Mouse (Mus musculus) heart, postnatal 10 days (tissue): ENCODE measurements around the gene Slc25a12. TPM values are rescaled to one million over a fixed set of nuclear protein-coding genes. Genes with fewer than 3 reads are reported as not detected.

Experiments
- DNase-seq, 2 experiments: peaks; one replicate each; pipeline ENCODE4 v3.0.0; 2021
- intact Hi-C: fragments of 180-260 bp; cut with DNase I; formaldehyde crosslinking; loops from one replicate; pipeline ENCODE4 v1.15.1; 2025
- total RNA-seq, 2 experiments: library from RNA; stranded (reverse); gene quantifications; 2 replicates each; pipeline ENCODE4 v1.2.3; 2021

Gene Slc25a12
- total RNA-seq, 2 experiments from 2014 or later, result 213 to 220 TPM

GRCm38 (mm10) chr2:71316116-71316789 is 51.3 kb downstream of the Slc25a12 start:
- DNase-seq, result no peak
- intact Hi-C loops, result no loop called here

GRCm38 (mm10) chr2:71315022-71315421 is 52.5 kb downstream of the Slc25a12 start:
- DNase-seq, result no peak
- intact Hi-C loops, result no loop called here

- intact Hi-C loops, result no loop called here
- DNase-seq, result no peak
Observed at GRCm38 (mm10) chr2:71314080-71314479, 53.5 kb downstream of the Slc25a12 start.

GRCm38 (mm10) chr2:71312067-71312466 is 55.5 kb downstream of the Slc25a12 start:
- no peak for DNase-seq
- intact Hi-C loops, result no loop called here

GRCm38 (mm10) chr2:71309726-71310125 is 57.8 kb downstream of the Slc25a12 start:
- DNase-seq, result no peak
- intact Hi-C loops, result no loop called here

- DNase-seq, result no peak
- intact Hi-C loops, result no loop called here
Observed at GRCm38 (mm10) chr2:71306357-71306756, 61.2 kb downstream of the Slc25a12 start.

- intact Hi-C loops, result no loop called here
Observed at GRCm38 (mm10) chr2:71304821-71305220, 62.7 kb downstream of the Slc25a12 start.

GRCm38 (mm10) chr2:71303221-71303620 is 64.3 kb downstream of the Slc25a12 start:
- no peak for DNase-seq
- intact Hi-C loops, result no loop called here

More at GRCm38 (mm10) chr2:71304821-71305220, 62.7 kb downstream of the Slc25a12 start:
- DNase-seq, result no peak

- intact Hi-C loops, result no loop called here
- no peak for DNase-seq
Observed at GRCm38 (mm10) chr2:71302156-71302663, 65.3 kb downstream of the Slc25a12 start.

GRCm38 (mm10) chr2:71298729-71299128 is 68.8 kb downstream of the Slc25a12 start:
- peak in 1 of 2 experiments; percentile 10 for DNase-seq
- intact Hi-C loops, result loop anchor here (5.0 kb wide), 1 partner anchor 249 kb away; the partner anchor contains the start of gene Dlx2

GRCm38 (mm10) chr2:71297501-71297900 is 70.0 kb downstream of the Slc25a12 start:
- DNase-seq, result no peak
- intact Hi-C loops, result loop anchor here (5.0 kb wide), 1 partner anchor 250 kb away; the partner anchor contains the start of gene Dlx2

GRCm38 (mm10) chr2:71295844-71296243 is 71.7 kb downstream of the Slc25a12 start:
- intact Hi-C loops, result loop anchor here (5.0 kb wide), 1 partner anchor 251 kb away; the partner anchor contains the start of gene Dlx2

GRCm38 (mm10) chr2:71294489-71294888 is 73.1 kb downstream of the Slc25a12 start:
- DNase-seq, result no peak
- intact Hi-C loops, result no loop called here

More at GRCm38 (mm10) chr2:71295844-71296243, 71.7 kb downstream of the Slc25a12 start:
- DNase-seq, result no peak

GRCm38 (mm10) chr2:71293983-71294382 is 73.6 kb downstream of the Slc25a12 start:
- intact Hi-C loops, result no loop called here

GRCm38 (mm10) chr2:71291566-71291965 is 76.0 kb downstream of the Slc25a12 start:
- intact Hi-C loops, result no loop called here
- no peak for DNase-seq

More at GRCm38 (mm10) chr2:71293983-71294382, 73.6 kb downstream of the Slc25a12 start:
- DNase-seq, result no peak

GRCm38 (mm10) chr2:71290107-71290775 is 77.3 kb downstream of the Slc25a12 start:
- DNase-seq, result no peak
- intact Hi-C loops, result no loop called here

GRCm38 (mm10) chr2:71281981-71282380 is 85.6 kb downstream of the Slc25a12 start:
- no peak for DNase-seq
- intact Hi-C loops, result no loop called here

GRCm38 (mm10) chr2:71278791-71279775 is 88.5 kb downstream of the Slc25a12 start:
- DNase-seq, result no peak
- intact Hi-C loops, result no loop called here

- no peak for DNase-seq
Observed at GRCm38 (mm10) chr2:71275734-71276133, 91.8 kb downstream of the Slc25a12 start.

GRCm38 (mm10) chr2:71273955-71274679 is 93.4 kb downstream of the Slc25a12 start:
- intact Hi-C loops, result no loop called here
- peak; percentile 45 to 51 for DNase-seq

More at GRCm38 (mm10) chr2:71275734-71276133, 91.8 kb downstream of the Slc25a12 start:
- intact Hi-C loops, result no loop called here
